Mouse (Mus musculus) left cerebral cortex, adult 2 months (tissue): ENCODE measurements at regions not wholly inside any gene's neighbourhood (a gene's known extent, or its start where the extent isn't known, plus 50 kb on each side); places are given as distances from the start of the nearest gene placed in this dataset.
A peak's percentile ranks its signal among the peaks of the same experiment; 100 is the strongest.

Experiments
- DNase-seq, 2 experiments: peaks; one replicate each; pipeline ENCODE4 v3.0.0; 2021 to 2022; ENCODE audit warnings: low spot score in 2 of 2, mixed read lengths in 1 of 2; ENCODE audit errors: extremely low spot score in 1 of 2
- H3K27ac ChIP-seq: fragments of 200-600 bp; 2 replicates; pipeline ENCODE4 v1.8.1; 2022
- H3K4me3 ChIP-seq: fragments of 200-600 bp; 2 replicates; pipeline ENCODE4 v1.8.1; 2022
- CTCF ChIP-seq: fragments of 200-600 bp; IDR thresholded peaks from 2 replicates; pipeline ENCODE4 v1.8.1; 2022; ENCODE audit warnings: antibody characterized with exemption, mild to moderate bottlenecking, moderate library complexity
- intact Hi-C: fragments of 180-260 bp; cut with DNase I; formaldehyde crosslinking; loops from one replicate; pipeline ENCODE4 v1.15.1; 2025

- no peak for DNase-seq
- intact Hi-C loops, result no loop called here
- TF ChIP-seq CTCF, result no peak
- Histone ChIP-seq H3K4me3 (no peak overlapping the region), H3K27ac (no peak overlapping the region)
Measured at GRCm38 (mm10) chr17:27316711-27317575, 112.7 kb upstream of the Lemd2 start.

GRCm38 (mm10) chr17:27315947-27316628 is 111.8 kb upstream of the Lemd2 start:
- Histone ChIP-seq H3K27ac (no peak overlapping the region), H3K4me3 (no peak overlapping the region)
- TF ChIP-seq CTCF, result no peak
- intact Hi-C loops, result no loop called here
- no peak for DNase-seq

DNA sequence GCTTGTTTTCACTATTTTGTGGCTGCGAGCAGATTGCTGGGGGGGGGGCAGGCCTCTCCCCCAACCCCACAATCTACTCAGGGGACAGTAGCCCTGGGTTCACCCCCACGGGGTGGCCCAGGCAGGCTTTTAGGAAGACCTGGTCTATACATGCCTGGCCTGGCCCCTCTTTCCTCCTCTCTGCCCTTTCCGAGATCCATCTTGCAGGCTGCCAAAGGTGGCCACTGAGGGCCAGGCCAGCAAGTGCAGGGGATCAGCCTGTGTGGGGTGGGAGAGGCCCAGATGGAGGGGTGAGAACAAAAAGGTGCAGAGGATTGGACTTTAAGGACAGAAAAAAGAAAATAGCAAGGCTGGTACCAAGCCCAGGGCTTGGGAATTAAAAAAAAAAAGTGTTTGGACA is 111.2 kb upstream of the Lemd2 start:
- intact Hi-C loops, result no loop called here
- no peak overlapping the region for H3K27ac ChIP-seq
- no peak for TF ChIP-seq CTCF
- DNase-seq, result no peak
- H3K4me3 ChIP-seq, result no peak overlapping the region

DNA sequence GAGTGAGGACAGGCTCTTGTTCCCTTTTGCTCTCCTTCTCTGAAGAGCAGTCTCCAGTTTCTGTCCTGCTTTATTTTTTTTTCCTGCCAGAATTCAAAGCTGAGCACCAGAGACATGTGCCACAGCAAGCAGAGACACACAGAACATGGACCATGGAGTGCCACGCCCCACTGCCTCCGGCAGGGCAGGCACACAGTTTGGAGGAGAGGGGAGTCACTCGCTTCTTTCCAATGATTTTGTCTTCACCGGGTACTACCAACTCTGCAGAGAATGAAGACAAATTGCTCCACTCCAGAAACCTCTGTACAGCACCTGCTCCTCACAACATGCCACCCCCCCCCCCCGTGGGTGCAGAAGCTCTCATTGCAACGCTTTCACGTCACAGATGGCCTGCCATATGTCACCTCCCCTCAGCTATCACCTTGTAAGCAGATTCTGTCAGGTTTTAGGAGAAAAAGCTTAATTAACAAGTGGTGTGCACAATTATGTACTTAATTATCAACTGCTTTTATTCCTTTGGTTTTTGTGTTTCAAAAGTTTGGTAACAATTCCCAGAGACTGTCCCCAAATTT is 110.6 kb upstream of the Lemd2 start:
- Histone ChIP-seq H3K27ac (no peak overlapping the region), H3K4me3 (no peak overlapping the region)
- TF ChIP-seq CTCF, result no peak
- intact Hi-C loops, result no loop called here
- no peak for DNase-seq

GRCm38 (mm10) chr17:27308933-27309332 is 104.7 kb upstream of the Lemd2 start:
- Histone ChIP-seq H3K4me3 (no peak overlapping the region), H3K27ac (no peak overlapping the region)
- no peak for DNase-seq
- TF ChIP-seq CTCF, result no peak; the same call in 1 of the 2 replicates
- intact Hi-C loops, result no loop called here

GRCm38 (mm10) chr17:27304842-27305241 is 100.6 kb upstream of the Lemd2 start:
- H3K4me3 ChIP-seq, result no peak overlapping the region
- intact Hi-C loops, result no loop called here
- no peak for TF ChIP-seq CTCF
- no peak for DNase-seq
- H3K27ac ChIP-seq, result no peak overlapping the region

DNA sequence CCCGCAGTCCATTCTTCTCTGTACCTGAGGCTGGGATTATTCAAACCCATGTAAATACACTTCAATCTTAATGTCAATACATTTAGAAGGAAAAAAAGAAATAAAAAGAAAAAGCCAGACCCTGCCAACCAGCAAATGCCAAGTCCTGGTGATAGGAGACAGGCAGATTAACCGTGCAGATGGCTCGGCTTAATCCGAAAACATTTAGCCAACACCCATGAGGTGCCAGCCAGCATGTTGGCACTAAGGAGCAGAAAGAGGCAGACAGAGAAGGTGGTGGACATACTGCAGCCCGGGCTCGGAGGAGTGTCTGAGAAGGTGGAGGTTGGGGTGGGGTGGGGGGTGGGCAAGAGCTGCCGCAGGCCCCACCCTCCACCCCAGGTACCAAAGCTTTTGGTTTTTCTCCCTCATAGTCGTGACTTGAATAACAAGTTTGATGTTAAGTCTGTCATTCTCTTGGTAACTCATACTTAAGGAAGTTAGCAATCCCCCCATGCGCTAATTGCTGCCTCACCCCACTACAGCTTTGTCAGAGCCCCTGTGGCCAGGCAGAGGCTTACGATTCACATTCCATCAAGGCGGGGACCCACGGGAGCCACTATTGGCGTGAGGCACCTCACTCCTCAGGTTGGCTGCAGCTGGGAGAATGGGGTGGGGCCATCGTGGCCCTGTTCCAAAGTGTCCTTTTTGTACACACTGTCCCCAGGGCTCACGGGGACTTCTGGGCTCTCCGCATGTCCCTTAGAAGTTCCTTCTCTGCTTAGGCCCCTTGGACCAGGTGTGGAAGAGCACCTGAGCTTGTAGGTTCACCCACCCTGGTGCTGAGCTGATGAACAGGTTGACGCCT is 99.6 kb upstream of the Lemd2 start:
- Histone ChIP-seq H3K27ac (no peak overlapping the region), H3K4me3 (no peak overlapping the region)
- intact Hi-C loops, result no loop called here
- no peak for DNase-seq
- TF ChIP-seq CTCF, result no peak

GRCm38 (mm10) chr17:27303061-27303460 is 98.8 kb upstream of the Lemd2 start:
- Histone ChIP-seq H3K27ac (no peak overlapping the region), H3K4me3 (no peak overlapping the region)
- no peak for DNase-seq
- TF ChIP-seq CTCF, result no peak
- intact Hi-C loops, result no loop called here

DNA sequence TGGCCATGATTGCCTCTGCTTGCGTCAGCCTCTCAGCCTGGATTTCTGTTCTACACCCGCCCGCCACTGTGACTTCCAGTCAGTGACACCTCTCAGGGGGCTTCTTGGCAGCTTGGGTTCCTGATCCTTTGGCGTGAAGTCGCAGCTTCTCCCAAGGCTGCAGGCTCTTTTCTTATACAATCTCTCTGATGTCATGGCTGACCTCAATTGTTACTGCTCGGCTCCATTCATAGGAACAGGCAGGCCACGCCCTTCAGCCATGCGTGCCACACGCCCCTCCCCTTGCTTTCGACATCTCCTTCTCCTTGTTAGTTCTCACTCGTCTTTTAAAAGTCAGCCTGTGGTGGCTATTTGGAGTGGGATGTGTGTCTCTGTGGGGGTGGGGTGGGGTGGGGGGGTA is 97.1 kb upstream of the Lemd2 start:
- no peak overlapping the region for H3K4me3 ChIP-seq
- intact Hi-C loops, result no loop called here
- DNase-seq, result no peak
- no peak overlapping the region for H3K27ac ChIP-seq
- no peak for TF ChIP-seq CTCF

GRCm38 (mm10) chr17:27299297-27299696 is 95.0 kb upstream of the Lemd2 start:
- peak; percentile 20; the same call in 1 of the 2 replicates for TF ChIP-seq CTCF
- H3K4me3 ChIP-seq, result no peak overlapping the region
- no peak for DNase-seq
- H3K27ac ChIP-seq, result no peak overlapping the region
- intact Hi-C loops, result no loop called here

DNA sequence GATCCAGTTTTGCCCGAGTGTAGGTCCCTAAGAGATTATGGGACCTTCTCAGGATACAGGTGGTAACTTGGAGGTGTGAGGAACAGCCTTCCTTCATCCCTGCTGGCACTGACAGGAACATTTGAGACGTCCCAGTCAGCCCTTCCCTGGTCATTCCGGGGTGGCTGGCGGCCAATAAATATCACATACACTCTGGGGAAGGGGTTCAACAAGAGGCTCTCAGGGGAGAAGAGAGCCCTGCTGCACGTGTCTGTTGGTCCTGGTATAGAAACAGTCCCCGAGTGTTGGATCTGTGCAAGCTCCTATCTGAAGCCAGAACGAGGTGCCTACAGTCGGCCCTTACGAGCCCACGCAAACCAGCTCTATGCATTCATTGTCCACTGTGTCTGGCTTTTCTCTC is 94.1 kb upstream of the Lemd2 start:
- H3K27ac ChIP-seq, result no peak overlapping the region
- intact Hi-C loops, result loop anchor here (1.0 kb wide), 1 partner anchor 12 kb away; no protein-coding TSS in a partner anchor
- H3K4me3 ChIP-seq, result no peak overlapping the region
- DNase-seq, result no peak
- TF ChIP-seq CTCF, result no peak
